Mouse (Mus musculus) right cerebral cortex, postnatal 25 days (tissue): ENCODE measurements around the gene Npff.

Experiments used
- DNase-seq: peaks from one replicate; pipeline ENCODE4 v3.0.0; 2022

Gene Npff

DNA sequence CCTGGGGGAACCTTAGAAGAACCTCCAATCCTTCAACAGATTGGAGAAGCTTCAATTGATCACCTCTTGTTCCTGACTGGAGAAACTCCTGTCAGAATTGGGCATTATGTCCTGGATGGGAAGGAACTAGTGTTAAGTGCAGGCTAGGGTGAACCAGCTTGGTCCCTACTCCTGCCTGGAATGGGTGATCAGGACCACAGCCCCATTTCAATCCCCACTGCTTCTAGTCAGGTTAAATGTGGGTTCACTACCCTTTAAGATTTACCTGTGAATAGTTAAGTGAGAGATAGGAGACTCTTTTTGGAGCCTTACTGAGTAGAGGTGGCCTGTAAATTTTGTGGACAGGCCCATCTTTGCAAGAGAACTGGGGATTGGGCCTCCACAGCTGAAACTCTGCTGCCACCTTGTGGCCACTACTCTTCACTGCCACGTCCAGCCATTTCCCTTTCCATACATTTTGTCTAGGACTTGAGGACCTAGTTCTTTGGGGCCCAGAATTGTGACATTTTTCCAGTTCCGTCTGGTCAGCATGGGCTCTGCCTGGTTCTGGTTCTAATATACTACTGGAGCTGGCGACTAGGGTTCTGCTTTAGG, at the start of gene Npff:
Npff (minus strand) TSS at position 51 of the 594 bp plus-strand sequence.
- DNase-seq = peak; percentile 78

DNA sequence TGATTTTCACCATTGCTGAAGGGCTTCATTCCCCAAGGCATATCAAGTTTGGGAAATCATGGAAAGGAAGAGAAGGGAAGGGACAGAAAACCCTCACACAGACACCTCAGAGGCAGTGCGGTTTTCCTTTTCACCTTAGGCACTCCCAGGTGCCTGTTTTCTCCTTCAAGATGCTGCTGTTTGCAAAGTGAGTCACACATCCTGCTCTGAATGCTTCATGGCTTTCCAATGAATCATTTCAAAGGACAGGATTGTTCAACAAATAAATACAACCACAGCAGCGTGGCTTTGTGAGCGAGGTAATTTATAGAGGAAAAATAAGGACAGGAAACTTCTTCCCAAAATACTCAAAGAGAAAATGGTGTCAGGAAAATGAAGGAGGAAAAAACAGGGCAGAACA, 47.3 kb upstream of the Npff start:
- no peak for DNase-seq

- no peak for DNase-seq
Measured at GRCm38 (mm10) chr15:102567849-102568248, 43.1 kb upstream of the Npff start.

- no peak for DNase-seq
Measured at GRCm38 (mm10) chr15:102563681-102564080, 38.9 kb upstream of the Npff start.

GRCm38 (mm10) chr15:102563061-102563460, 38.3 kb upstream of the Npff start:
- DNase-seq = no peak

DNA sequence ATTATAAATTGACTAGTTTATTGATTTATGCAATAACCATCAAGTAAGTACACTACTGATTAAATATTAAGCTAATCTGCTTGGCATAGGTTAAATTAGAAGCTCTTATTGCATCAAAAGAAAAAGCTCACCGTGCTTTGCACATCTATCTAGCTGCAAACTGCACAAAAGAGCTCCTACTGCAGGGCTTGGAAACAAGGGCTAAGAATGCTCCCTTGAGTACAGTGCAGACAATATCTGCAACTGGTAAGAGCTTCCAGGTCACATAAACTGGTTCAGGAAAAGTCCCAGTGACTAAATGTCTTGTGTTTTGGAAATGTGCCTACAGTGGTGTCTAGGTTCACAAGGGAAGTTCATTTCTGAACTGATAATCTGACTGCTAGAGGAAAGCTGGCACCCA, 37.7 kb upstream of the Npff start:
- no peak for DNase-seq

DNA sequence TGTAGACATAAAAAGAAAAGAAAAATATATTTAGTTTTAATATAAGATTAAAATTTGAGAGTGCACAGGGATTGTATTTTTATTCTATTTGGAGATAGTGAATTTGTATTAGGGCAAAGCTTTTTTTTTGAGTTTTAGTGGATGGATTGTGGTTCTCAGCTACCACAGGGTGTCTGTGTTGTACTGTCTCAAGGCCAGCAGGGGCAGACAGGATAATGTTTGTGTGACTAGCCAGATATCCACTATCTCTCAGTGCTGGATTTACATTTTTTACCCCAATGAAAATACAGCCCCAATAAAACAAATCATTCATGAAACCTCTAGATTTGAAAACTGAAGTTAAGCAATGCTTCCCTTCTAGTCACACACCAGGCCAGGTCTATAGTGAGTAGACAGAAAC, 32.8 kb upstream of the Npff start:
- no peak for DNase-seq

DNA sequence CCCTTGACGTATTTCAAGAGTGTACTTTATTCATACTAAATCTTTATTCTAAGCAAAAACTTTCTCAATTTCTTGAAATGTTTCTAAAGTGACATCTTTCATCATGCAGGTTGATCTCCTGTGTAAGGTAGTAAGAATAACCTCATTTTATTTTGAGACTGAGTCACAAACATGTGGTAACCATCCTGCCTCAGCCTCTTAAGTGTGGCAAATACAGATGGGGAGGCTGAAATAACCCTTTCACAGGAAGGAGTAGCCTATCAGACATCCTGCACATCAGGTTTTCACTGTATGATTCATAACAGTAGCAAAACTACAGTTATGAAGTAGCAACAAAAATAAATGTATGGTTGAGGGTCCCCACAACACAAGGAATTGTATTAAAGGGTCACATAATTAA, 30.8 kb upstream of the Npff start:
- DNase-seq = no peak

DNA sequence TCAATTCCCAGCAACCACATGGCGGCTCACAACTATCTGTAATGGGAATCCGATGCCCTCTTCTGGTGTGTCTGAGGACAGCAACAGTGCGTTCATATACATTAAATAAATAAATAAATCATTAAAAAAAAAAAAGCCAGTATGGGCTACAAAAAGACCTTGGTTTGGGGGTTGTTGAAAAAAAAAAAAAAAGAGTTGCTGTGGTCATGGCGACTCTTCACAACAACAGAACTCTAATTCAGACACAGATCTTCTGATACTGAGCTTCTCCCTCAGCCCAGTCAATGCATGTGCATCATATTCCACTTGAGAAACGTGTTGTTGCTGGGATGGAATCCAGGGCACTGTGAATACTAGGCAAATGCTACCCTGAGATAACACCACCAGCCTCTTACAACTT, 27.9 kb upstream of the Npff start:
- no peak for DNase-seq

GRCm38 (mm10) chr15:102547478-102547877, 22.7 kb upstream of the Npff start:
- DNase-seq = no peak

DNA sequence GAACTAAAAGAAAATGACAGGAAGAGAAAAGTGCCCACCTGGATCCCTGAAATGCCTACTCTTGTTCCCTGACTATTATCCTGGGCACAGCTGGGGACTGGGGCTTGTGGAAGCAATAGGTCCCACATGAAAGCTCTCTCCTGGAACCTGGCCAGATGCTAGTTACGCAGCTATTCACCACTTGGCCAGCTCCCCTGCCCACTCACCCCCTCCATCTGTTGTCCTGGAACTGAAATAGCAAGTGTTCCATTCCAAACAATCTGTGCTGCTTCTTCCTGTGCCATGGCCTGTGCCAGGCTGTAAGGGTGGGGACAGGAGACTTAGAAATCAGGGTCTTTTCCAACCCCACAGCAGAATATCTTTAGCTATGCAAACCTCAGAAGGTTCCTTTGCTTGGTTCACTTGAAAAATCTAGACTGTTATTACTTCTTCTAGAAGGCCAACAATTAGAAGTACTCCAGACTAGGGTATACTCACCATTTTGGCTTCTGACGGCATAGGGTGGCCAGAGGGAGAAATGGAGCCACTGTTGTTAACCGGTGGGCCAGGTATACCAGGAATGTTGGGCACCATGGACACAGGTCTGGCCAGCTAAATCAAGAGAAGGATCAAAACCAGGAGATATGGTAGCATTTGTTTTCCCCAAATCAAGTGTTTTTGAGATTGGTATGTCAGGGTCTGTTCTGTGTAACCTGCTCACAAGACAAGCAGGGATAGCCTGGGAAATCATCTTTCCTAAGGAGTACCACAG, 22.1 kb upstream of the Npff start:
- DNase-seq = peak; percentile 80

DNA sequence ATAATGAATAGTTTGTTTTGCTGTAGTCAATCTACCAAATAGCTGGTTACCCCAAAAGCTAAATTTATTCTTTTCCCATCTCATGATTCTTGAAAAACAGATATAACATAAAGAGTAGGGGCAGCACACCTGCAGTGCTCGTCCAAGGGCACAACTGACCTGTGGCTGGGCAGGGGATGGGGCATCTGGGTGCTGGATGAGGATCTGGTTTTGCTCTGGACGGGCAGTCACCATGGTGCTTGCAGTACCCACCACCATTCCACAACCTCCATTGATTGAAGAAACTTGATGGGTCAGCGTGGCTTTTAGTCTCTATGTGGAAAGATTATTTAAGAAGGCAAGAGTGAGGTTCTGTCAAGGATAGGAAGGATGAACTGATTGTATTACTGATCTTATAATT, 21.5 kb upstream of the Npff start:
- DNase-seq = no peak

DNA sequence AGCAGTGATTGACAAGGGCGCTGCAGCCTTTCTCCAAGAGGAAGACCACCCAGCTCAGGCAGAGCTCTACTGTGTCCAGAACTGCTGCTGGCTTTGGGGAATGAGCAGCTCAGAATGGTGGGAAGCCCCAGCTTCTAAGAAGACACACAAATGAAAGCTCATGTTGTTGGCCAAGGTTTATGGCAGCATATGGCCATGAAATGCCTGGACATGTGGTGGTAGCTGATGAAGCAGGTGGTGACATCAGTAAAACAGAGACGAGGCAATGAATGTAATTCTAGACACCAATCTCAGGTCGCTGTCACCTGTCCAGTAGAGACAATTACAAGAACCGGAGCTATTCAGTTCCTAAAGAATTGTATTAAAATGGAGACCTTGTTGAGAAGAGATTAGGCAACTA, 20.1 kb upstream of the Npff start:
- no peak for DNase-seq

DNA sequence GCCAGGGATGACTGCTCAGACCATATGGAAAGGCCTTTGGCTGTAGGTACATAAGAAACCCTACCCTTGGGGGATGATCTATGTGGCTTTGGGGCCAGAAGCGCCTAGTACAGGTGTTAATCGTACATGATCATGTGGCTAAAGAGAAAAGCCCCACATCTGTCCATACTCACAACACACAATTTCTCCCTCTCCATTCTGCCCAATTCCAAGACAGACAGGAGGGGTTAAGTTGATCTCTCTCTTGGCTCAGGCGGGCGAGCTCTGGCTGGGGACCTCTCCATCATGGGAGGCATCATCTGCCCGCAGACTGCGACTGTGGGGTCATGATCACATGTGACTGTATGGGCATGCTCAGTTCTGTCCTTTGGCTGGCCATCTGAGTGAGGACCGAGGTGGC, 9.2 kb upstream of the Npff start:
- DNase-seq = no peak

DNA sequence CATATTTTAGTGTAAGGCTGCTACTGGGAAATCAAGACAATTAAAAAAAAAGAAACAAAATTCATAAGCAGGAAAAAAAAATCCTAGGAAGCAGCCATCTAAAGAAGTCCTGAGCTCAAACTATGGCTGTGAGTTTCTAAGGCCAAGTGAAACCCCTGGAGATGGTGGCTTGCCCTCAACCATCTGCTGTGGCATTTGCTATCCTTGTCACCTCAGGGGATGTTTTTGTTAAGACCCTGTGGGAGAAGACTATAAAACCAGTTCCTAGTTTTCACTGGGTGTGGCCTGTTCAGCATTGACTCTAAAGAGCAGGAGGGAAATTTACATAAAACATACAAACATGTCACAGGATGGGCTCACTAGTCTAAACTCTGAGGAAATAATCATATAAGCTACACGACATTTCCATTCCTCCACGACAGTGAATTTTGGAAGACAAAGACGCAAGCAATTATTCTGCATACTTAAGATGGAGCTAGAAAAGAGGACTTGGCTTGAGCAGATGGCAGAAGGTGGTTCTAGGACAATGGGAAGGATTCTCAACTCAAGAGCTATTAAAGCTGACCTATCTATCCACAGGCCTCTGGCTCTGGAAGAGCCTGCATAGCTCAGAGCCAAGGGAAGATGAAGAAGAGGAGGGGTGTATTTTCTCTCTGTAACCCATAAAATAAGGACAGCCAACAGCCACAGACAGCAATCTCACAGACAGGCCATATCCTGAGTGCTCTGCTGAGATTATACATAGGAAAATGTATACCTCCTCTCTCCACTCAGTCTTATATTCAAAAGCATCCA, 7.6 kb upstream of the Npff start:
- DNase-seq = no peak

DNA sequence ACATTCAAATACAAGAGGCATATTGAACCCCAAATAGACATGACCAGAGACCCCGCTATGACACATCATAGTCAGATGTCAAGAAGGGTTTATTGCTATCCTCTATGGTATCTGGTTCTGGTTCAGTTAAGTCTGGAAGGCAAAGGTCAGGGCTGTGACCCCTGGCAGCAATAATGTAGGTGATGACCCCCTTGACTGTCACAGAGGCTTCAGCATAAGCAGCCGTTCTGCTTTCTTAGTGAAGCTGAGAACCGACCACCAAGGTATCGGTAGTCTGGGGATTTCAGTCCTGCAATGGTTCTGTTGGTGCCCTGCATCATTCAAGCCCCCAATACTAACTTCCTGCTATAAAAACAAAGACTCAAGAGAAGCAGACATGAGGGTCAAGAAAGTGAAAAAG, 6.8 kb upstream of the Npff start:
- DNase-seq = no peak

DNA sequence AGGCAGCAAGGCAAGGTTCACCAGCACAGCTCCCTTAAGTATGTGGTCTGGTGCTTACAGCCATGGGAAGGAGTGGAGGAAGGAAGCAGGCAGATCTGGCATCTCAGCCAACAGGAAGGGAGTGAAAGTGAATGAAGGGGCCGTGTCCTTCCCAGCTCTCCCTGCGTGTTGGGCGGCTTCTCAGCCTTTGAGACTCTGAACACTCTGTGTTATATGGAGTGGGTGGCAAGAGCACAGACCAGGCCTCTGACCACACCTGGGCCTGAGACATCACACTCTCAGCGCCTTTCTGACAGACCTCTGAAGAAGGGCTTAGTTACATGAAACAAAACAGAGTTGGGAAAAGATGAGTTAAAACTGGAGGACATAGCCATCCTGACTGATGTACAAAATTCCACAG, 5.8 kb upstream of the Npff start:
- no peak for DNase-seq

GRCm38 (mm10) chr15:102528396-102528795, 3.7 kb upstream of the Npff start:
- DNase-seq = no peak

DNA sequence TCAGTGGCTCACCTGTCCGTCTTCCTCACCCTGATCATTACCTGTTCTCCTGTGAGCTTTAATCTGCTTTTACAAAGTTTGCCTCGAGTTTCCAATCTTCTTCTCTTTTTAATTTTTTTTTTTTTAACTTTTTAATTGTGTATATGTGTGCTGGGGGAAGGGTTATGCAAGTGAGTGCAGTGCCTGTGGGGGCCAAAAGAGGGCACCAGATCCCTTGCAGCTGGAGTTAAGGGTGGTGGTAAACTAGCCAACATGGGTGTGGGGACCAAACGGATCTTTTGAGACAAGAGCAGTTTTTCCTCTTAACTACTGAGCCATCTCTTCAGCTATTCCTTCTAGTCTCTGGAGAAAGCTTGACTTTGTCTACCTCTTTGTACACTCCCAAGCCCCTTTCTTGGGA, 3.2 kb upstream of the Npff start:
- DNase-seq = no peak

DNA sequence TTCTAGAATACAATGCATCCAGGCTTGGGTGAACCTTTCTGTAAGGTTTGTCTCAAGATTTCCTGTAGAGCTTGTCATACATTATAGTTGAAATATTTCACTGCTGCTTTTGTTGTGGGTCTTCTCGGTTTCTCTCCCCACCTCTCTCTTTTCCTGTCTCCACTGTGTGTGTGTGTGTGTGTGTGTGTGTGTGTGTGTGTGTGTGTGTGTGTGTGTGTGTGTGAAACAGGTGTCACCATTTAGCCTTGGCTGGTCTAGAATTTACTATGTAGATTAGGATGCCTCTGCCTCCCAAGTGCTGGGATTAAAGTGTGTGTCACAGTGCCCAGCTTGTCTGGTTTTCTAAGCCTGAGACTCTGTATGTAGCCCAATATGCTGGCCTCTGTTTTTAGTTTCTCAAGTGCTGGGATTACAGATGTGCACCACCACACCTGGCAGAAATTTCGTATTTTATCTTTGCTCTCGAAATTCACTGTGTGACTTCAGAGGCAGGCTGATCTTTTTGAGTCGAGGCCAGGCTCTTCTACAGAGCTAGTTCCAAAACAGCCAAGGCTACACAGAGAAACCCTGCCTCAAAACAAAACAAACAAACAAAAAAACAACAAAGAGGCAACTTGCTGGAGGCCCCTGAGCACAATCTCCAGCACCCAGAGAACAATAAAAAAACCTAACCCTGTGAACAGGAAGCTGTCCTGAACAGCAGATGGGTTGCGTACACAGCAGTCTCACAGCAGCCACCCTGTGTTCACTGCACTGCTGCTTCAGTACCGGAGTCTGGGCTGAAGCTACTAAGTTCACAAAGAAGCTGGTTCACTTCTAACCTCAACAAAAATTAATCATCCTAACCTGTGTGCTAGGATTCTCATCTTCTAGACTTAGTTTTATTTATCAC, 1.6 kb upstream of the Npff start:
- DNase-seq = no peak

DNA sequence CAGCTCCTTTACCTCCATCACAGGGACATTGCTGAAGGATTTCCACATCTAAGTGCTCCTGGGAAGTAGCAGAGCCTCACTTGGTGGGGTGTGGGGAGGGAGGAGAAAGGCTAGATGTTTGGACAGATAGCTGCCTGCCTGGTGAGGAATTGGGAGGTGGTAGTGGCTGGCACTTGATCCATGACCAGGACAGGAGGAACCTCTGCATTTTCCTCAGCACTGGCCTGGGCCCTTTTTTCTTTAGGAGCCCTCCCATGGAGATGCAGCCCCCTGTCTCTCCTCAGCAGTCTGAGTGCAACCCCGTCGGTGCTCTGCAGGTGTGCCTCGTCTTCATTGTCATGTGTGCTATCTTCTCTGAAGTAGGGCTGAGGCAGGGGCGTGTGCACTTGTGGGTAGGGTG, 3.3 kb downstream of the Npff start:
- no peak for DNase-seq

DNA sequence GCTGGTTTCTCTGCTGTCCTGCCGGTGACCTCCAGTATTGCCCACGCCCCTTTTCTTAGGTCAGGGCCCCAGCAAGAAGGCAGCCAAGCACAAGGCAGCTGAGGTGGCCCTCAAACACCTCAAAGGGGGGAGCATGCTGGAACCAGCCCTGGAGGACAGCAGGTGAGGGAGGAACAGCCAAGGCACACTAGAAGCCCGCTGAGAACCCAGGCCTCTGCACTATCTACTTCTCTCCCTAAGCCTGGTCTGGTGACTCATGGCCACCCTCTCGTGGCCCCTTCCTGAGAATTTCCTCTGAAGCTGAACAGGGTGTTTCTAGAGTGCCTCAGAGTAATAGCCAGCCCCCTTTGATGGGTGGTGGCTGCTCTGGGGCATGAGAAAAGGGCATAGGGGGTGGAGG, 4.3 kb downstream of the Npff start:
- no peak for DNase-seq
